Mouse (Mus musculus): Measurements from ENCODE around the gene Khnyn. TPM values are rescaled to one million over a fixed set of nuclear protein-coding genes. Genes with fewer than 3 reads are reported as not detected.

Khnyn gene
- polyA plus RNA-seq, 1 experiment: 10.0 TPM

GRCm38 (mm10) chr14:55862970-55863369 lies 21.8 kb upstream of the Khnyn start:
- Histone ChIP-seq H3K36me3 (ENCODE audit: control insufficient read depth, insufficient read depth) (no peaks in the 10 kb centered on the region), H3K4me2 (ENCODE audit: low read depth) (no peak overlapping the region)

GRCm38 (mm10) chr14:55863773-55864172 lies 21.0 kb upstream of the Khnyn start:
- H3K27me3 ChIP-seq (ENCODE audit: control insufficient read depth, insufficient read depth, insufficient read length): peaks cover 17% of the 10 kb centered on the region
- H3K79me2 ChIP-seq (ENCODE audit: control insufficient read depth, insufficient read depth): no peaks in the 10 kb centered on the region
- no peak overlapping the region for H3K4me2 ChIP-seq (ENCODE audit: low read depth)
- no peak overlapping the region for H3ac ChIP-seq (ENCODE audit: control insufficient read depth, insufficient read length)
- H3K36me3 ChIP-seq (ENCODE audit: control insufficient read depth, insufficient read depth): no peaks in the 10 kb centered on the region
- TF ChIP-seq MYOD1 (IDR thresholded peaks at IDR 0.05; ENCODE audit: control insufficient read depth in 1 of 3, insufficient read length in 2 of 3, low read depth in 2 of 3) (no peak), REST (IDR thresholded peaks at IDR 0.05; ENCODE audit: insufficient read depth, insufficient read length) (no peak)
- no peak overlapping the region for H3K4me3 ChIP-seq

More at GRCm38 (mm10) chr14:55862970-55863369, 21.8 kb upstream of the Khnyn start:
- no peak for TF ChIP-seq MAX (IDR thresholded peaks at IDR 0.05; ENCODE audit: low read depth)
- TF ChIP-seq E2F4 (IDR thresholded peaks at IDR 0.05; ENCODE audit: insufficient read depth): no peak
- no peak for TF ChIP-seq TCF12 (IDR thresholded peaks at IDR 0.05; ENCODE audit: insufficient read depth, poor library complexity, severe bottlenecking)
- no peak for TF ChIP-seq POLR2AphosphoS2 (IDR thresholded peaks at IDR 0.05; ENCODE audit: insufficient read length, low read depth)
- no peak for TF ChIP-seq USF1 (IDR thresholded peaks at IDR 0.05; ENCODE audit: low read depth)
- TF ChIP-seq POLR2A (IDR thresholded peaks at IDR 0.05; ENCODE audit: insufficient read length, low read depth): no peak
- TF ChIP-seq REST (IDR thresholded peaks at IDR 0.05; ENCODE audit: insufficient read depth, insufficient read length): no peak
- no peak for TF ChIP-seq MYOG (IDR thresholded peaks at IDR 0.05; ENCODE audit: control insufficient read depth in 1 of 3, insufficient read depth in 1 of 3, insufficient read length in 2 of 3, low read depth in 2 of 3)
- no peak for TF ChIP-seq TCF3 (IDR thresholded peaks at IDR 0.05; ENCODE audit: insufficient read length, low read depth)
- no peak for TF ChIP-seq CEBPB (IDR thresholded peaks at IDR 0.05; ENCODE audit: insufficient read depth, poor library complexity, severe bottlenecking)
- TF ChIP-seq MYOD1 (IDR thresholded peaks at IDR 0.05; ENCODE audit: control insufficient read depth in 1 of 3, insufficient read length in 2 of 3, low read depth in 2 of 3): no peak
- no peak for TF ChIP-seq SRF (IDR thresholded peaks at IDR 0.05; ENCODE audit: control insufficient read depth, insufficient read length, low read depth)
- Histone ChIP-seq H3ac (ENCODE audit: control insufficient read depth, insufficient read length) (no peak overlapping the region), H3K79me2 (ENCODE audit: control insufficient read depth, insufficient read depth) (no peaks in the 10 kb centered on the region), H3K27me3 (ENCODE audit: control insufficient read depth, insufficient read depth, insufficient read length) (peaks cover 17% of the 10 kb centered on the region), H3K4me3 (no peak overlapping the region)

GRCm38 (mm10) chr14:55866962-55867361 lies 17.8 kb upstream of the Khnyn start:
- Histone ChIP-seq H3K36me3 (ENCODE audit: control insufficient read depth, insufficient read depth) (no peaks in the 10 kb centered on the region), H3K27me3 (ENCODE audit: control insufficient read depth, insufficient read depth, insufficient read length) (peaks cover 17% of the 10 kb centered on the region), H3K79me2 (ENCODE audit: control insufficient read depth, insufficient read depth) (no peaks in the 10 kb centered on the region), H3K4me2 (ENCODE audit: low read depth) (no peak overlapping the region), H3K4me3 (no peak overlapping the region), H3ac (ENCODE audit: control insufficient read depth, insufficient read length) (no peak overlapping the region)
- TF ChIP-seq E2F4 (IDR thresholded peaks at IDR 0.05; ENCODE audit: insufficient read depth) (no peak), POLR2A (IDR thresholded peaks at IDR 0.05; ENCODE audit: insufficient read length, low read depth) (no peak), MYOD1 (IDR thresholded peaks at IDR 0.05; ENCODE audit: control insufficient read depth in 1 of 3, insufficient read length in 2 of 3, low read depth in 2 of 3) (no peak), POLR2AphosphoS2 (IDR thresholded peaks at IDR 0.05; ENCODE audit: insufficient read length, low read depth) (no peak), USF1 (IDR thresholded peaks at IDR 0.05; ENCODE audit: low read depth) (no peak), MAX (IDR thresholded peaks at IDR 0.05; ENCODE audit: low read depth) (no peak), MYOG (IDR thresholded peaks at IDR 0.05; ENCODE audit: control insufficient read depth in 1 of 3, insufficient read depth in 1 of 3, insufficient read length in 2 of 3, low read depth in 2 of 3) (no peak), TCF12 (IDR thresholded peaks at IDR 0.05; ENCODE audit: insufficient read depth, poor library complexity, severe bottlenecking) (no peak), CEBPB (IDR thresholded peaks at IDR 0.05; ENCODE audit: insufficient read depth, poor library complexity, severe bottlenecking) (no peak), SRF (IDR thresholded peaks at IDR 0.05; ENCODE audit: control insufficient read depth, insufficient read length, low read depth) (no peak)

GRCm38 (mm10) chr14:55868230-55869026 lies 16.3 kb upstream of the Khnyn start:
- peaks cover 8% of the 10 kb centered on the region for H3K27me3 ChIP-seq (ENCODE audit: control insufficient read depth, insufficient read depth, insufficient read length)
- H3K4me3 ChIP-seq: no peak overlapping the region
- H3ac ChIP-seq (ENCODE audit: control insufficient read depth, insufficient read length): no peak overlapping the region
- no peaks in the 10 kb centered on the region for H3K36me3 ChIP-seq (ENCODE audit: control insufficient read depth, insufficient read depth)
- no peak overlapping the region for H3K4me2 ChIP-seq (ENCODE audit: low read depth)
- H3K79me2 ChIP-seq (ENCODE audit: control insufficient read depth, insufficient read depth): no peaks in the 10 kb centered on the region
- no peak for TF ChIP-seq E2F4 (IDR thresholded peaks at IDR 0.05; ENCODE audit: insufficient read depth)
- no peak for TF ChIP-seq REST (IDR thresholded peaks at IDR 0.05; ENCODE audit: insufficient read depth, insufficient read length)
- no peak for TF ChIP-seq POLR2AphosphoS2 (IDR thresholded peaks at IDR 0.05; ENCODE audit: insufficient read length, low read depth)
- no peak for TF ChIP-seq TCF3 (IDR thresholded peaks at IDR 0.05; ENCODE audit: insufficient read length, low read depth)
- no peak for TF ChIP-seq MAX (IDR thresholded peaks at IDR 0.05; ENCODE audit: low read depth)
- no peak for TF ChIP-seq USF1 (IDR thresholded peaks at IDR 0.05; ENCODE audit: low read depth)
- no peak for TF ChIP-seq CEBPB (IDR thresholded peaks at IDR 0.05; ENCODE audit: insufficient read depth, poor library complexity, severe bottlenecking)
- no peak for TF ChIP-seq POLR2A (IDR thresholded peaks at IDR 0.05; ENCODE audit: insufficient read length, low read depth)
- TF ChIP-seq TCF12 (IDR thresholded peaks at IDR 0.05; ENCODE audit: insufficient read depth, poor library complexity, severe bottlenecking): no peak
- no peak for TF ChIP-seq MYOD1 (IDR thresholded peaks at IDR 0.05; ENCODE audit: control insufficient read depth in 1 of 3, insufficient read length in 2 of 3, low read depth in 2 of 3)
- TF ChIP-seq SRF (IDR thresholded peaks at IDR 0.05; ENCODE audit: control insufficient read depth, insufficient read length, low read depth): no peak
- TF ChIP-seq MYOG (IDR thresholded peaks at IDR 0.05; ENCODE audit: control insufficient read depth in 1 of 3, insufficient read depth in 1 of 3, insufficient read length in 2 of 3, low read depth in 2 of 3): no peak

Data from myocyte (in vitro differentiated cells).